Mouse (Mus musculus): Measurements from ENCODE around the gene 4930519P11Rik. TPM values are rescaled to one million over a fixed set of nuclear protein-coding genes. Genes with fewer than 3 reads are reported as not detected.

Gene 4930519P11Rik
- polyA plus RNA-seq, 1 experiment from 2014 or later, result not detected

- Histone ChIP-seq H3K9ac (no peak overlapping the region), H3K4me2 (replicated peaks) (no peak overlapping the region), H3K27me3 (replicated peaks) (no peaks in the 10 kb centered on the region), H3K4me3 (replicated peaks) (no peak overlapping the region), H3K36me3 (no peaks in the 10 kb centered on the region), H3K9me3 (no peaks in the 10 kb centered on the region), H3K27ac (no peak overlapping the region), H3K4me1 (replicated peaks) (no peaks in the 10 kb centered on the region)
- WGBS, result 80% methylated on average over 3 of the region's 3 CpGs
- ATAC-seq, result no peak
Measured at GRCm38 (mm10) chr2:154593025-154593424, 20.2 kb downstream of the 4930519P11Rik start.

GRCm38 (mm10) chr2:154591239-154591638, 22.0 kb downstream of the 4930519P11Rik start:
- H3K9ac ChIP-seq, result no peak overlapping the region
- no peak overlapping the region for H3K27ac ChIP-seq
- no peaks in the 10 kb centered on the region for H3K9me3 ChIP-seq
- H3K27me3 ChIP-seq (replicated peaks), result no peaks in the 10 kb centered on the region
- ATAC-seq, result no peak
- no peaks in the 10 kb centered on the region for H3K4me1 ChIP-seq (replicated peaks)
- H3K4me3 ChIP-seq (replicated peaks), result no peak overlapping the region
- H3K4me2 ChIP-seq (replicated peaks), result no peak overlapping the region
- 80% methylated on average over 3 of the region's 3 CpGs for WGBS
- peaks cover 7% of the 10 kb centered on the region for H3K36me3 ChIP-seq

- Histone ChIP-seq H3K4me2 (replicated peaks) (no peak overlapping the region), H3K9ac (no peak overlapping the region), H3K27ac (no peak overlapping the region), H3K4me3 (replicated peaks) (no peak overlapping the region), H3K27me3 (replicated peaks) (no peaks in the 10 kb centered on the region), H3K4me1 (replicated peaks) (no peaks in the 10 kb centered on the region), H3K9me3 (no peaks in the 10 kb centered on the region), H3K36me3 (peaks cover 7% of the 10 kb centered on the region)
- no peak for ATAC-seq
- 83% methylated on average over 4 of the region's 4 CpGs for WGBS
Measured at GRCm38 (mm10) chr2:154589051-154589450, 24.2 kb downstream of the 4930519P11Rik start.

DNA sequence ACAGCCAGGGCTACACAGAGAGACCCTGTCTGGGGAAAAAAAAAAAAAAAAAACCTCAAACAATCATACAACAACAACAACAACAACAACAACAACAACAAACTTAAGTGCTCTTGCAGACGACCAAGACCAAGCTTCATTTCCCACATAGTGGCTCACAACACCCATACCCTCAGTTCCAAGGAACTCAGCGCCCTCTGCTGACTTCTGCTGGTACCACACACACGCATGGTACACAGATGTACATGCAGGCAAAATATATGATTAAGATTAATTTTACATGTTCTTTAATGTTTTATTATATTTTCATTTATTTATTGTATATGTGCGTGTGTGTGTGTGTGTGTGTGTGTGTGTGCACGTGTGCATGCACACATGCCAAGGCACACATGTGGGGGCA, 26.8 kb downstream of the 4930519P11Rik start:
- no peak overlapping the region for H3K4me2 ChIP-seq (replicated peaks)
- H3K36me3 ChIP-seq, result peaks cover 7% of the 10 kb centered on the region
- no peaks in the 10 kb centered on the region for H3K27me3 ChIP-seq (replicated peaks)
- no peak for ATAC-seq
- H3K27ac ChIP-seq, result no peak overlapping the region
- H3K4me3 ChIP-seq (replicated peaks), result no peak overlapping the region
- WGBS, result 76% methylated on average over 5 of the region's 5 CpGs
- H3K9me3 ChIP-seq, result no peaks in the 10 kb centered on the region
- no peak overlapping the region for H3K9ac ChIP-seq
- H3K4me1 ChIP-seq (replicated peaks), result no peaks in the 10 kb centered on the region

- 71% methylated on average over 17 of the region's 17 CpGs for WGBS
- peaks cover 7% of the 10 kb centered on the region for H3K36me3 ChIP-seq
Measured at GRCm38 (mm10) chr2:154584931-154585601, 28.2 kb downstream of the 4930519P11Rik start.

GRCm38 (mm10) chr2:154583906-154584872, 29.0 kb downstream of the 4930519P11Rik start:
- Histone ChIP-seq H3K4me1 (replicated peaks) (no peaks in the 10 kb centered on the region), H3K36me3 (peaks cover 7% of the 10 kb centered on the region), H3K4me2 (replicated peaks) (no peak overlapping the region), H3K9me3 (no peaks in the 10 kb centered on the region), H3K4me3 (replicated peaks) (no peak overlapping the region), H3K9ac (no peak overlapping the region), H3K27ac (no peak overlapping the region), H3K27me3 (replicated peaks) (no peaks in the 10 kb centered on the region)
- ATAC-seq, result peak; percentile 59
- WGBS, result 58% methylated on average over 15 of the region's 15 CpGs

More at GRCm38 (mm10) chr2:154584931-154585601, 28.2 kb downstream of the 4930519P11Rik start:
- no peaks in the 10 kb centered on the region for H3K4me1 ChIP-seq (replicated peaks)
- H3K4me3 ChIP-seq (replicated peaks), result no peak overlapping the region
- H3K9me3 ChIP-seq, result no peaks in the 10 kb centered on the region
- no peaks in the 10 kb centered on the region for H3K27me3 ChIP-seq (replicated peaks)
- no peak overlapping the region for H3K27ac ChIP-seq
- ATAC-seq, result no peak
- H3K4me2 ChIP-seq (replicated peaks), result no peak overlapping the region
- no peak overlapping the region for H3K9ac ChIP-seq

DNA sequence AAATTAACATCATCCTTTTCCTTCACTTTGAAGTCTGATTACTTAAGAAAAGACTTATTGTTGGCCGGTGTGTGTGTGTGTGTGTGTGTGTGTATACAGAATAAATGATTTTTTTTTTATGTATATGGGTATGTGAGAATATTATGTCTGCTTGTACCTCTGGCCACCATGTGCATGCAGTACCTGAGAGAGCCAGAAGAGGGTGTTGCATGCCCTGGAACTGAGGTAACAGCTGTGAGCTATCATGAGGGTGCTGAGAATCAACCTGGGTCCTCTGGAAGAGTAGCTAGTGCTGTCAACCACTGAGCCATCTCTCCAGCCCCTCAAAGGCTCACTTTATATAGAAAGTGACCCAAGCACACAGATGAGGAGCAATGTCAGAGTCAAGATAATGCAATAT, 31.8 kb downstream of the 4930519P11Rik start:
- 92% methylated on average over 1 of the region's 1 CpGs for WGBS
- H3K4me2 ChIP-seq (replicated peaks), result no peak overlapping the region
- H3K27ac ChIP-seq, result no peak overlapping the region
- H3K9ac ChIP-seq, result no peak overlapping the region
- H3K27me3 ChIP-seq (replicated peaks), result no peaks in the 10 kb centered on the region
- no peaks in the 10 kb centered on the region for H3K4me1 ChIP-seq (replicated peaks)
- H3K4me3 ChIP-seq (replicated peaks), result no peak overlapping the region
- H3K36me3 ChIP-seq, result no peaks in the 10 kb centered on the region
- ATAC-seq, result no peak
- H3K9me3 ChIP-seq, result no peaks in the 10 kb centered on the region

DNA sequence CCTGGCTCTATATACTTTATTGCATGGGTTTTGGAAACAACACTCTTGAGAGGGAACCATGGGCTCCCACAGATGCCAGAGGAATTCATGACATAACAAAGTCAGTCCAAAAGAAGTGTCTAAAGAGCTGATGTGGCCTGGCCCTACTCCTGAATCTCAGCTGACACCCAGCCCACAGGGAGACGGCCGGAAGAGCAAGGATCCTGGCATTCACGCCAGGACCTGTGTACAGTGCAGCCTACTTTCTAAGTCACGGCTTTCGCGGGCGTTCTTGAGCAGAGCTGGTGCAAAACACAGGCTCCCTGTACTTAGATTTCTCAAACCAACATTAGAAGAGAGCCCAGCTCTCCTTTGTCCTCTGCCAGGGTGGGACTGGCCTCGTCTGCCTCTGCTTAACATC, 32.7 kb downstream of the 4930519P11Rik start:
- ATAC-seq, result no peak
- H3K4me1 ChIP-seq (replicated peaks), result no peaks in the 10 kb centered on the region
- H3K9ac ChIP-seq, result no peak overlapping the region
- no peaks in the 10 kb centered on the region for H3K36me3 ChIP-seq
- H3K9me3 ChIP-seq, result no peaks in the 10 kb centered on the region
- WGBS, result 66% methylated on average over 8 of the region's 8 CpGs
- H3K27me3 ChIP-seq (replicated peaks), result no peaks in the 10 kb centered on the region
- no peak overlapping the region for H3K4me2 ChIP-seq (replicated peaks)
- H3K27ac ChIP-seq, result no peak overlapping the region
- no peak overlapping the region for H3K4me3 ChIP-seq (replicated peaks)

DNA sequence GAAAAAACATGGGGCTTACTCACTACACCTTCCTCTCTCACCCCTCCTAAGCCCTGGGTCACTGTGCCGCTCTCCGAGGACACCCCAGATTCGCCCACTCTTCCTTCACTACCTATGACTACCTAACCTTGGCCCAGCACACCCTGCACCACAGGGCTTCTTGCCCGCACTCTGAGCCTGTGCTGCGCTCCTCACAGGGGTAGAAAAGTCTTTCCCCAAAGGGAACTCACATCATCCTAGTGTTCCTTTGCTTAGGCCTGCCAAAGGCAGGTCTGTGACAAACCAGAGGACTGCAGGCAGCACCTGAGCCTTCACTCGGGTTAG, 35.5 kb downstream of the 4930519P11Rik start:
- ATAC-seq, result no peak
- 94% methylated on average over 6 of the region's 6 CpGs for WGBS
- no peak overlapping the region for H3K9ac ChIP-seq

DNA sequence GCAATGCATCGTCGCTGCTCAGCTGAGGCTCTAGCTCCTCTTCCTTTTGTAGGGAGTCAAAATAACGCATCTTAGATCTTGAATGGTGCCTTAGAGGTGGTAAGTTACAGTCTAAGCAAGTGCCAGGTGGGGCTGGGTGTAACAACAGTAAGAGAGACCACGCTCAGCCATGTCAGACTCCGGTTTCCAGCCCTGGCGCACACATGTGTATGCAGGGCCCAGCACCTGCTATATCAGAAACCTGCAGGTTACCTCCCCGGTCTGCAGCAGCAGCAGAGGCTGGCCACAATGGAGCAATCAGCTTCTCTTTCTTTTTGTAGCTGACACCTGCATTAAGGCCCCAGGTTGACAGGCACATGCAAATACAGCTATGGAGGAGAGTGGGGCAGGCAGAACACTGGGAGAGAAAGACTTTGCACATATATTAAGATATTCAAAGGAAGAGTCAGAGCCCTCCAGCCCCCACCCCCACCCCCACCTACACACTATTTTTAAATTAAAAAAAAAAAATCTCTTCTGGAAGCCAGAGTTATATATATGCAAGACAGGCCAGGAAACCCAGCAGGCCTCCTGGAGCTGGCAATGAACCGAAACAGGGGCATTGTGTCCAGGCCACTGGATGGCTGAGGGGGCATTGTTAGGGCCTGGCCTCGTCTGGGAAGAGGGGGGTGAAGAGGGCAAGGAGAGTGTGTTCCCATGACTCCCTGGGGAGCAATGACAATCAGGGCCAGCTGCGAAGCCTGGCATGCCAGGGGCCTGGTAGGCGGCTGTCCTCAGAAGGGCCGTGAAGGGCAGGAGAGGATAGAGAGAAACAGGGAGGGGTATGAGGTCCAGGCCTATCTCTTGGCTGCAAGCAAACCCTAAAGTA, 36.1 kb downstream of the 4930519P11Rik start:
- Histone ChIP-seq H3K27me3 (replicated peaks) (no peaks in the 10 kb centered on the region), H3K36me3 (no peaks in the 10 kb centered on the region), H3K4me1 (replicated peaks) (no peaks in the 10 kb centered on the region), H3K4me3 (replicated peaks) (no peak overlapping the region), H3K9me3 (no peaks in the 10 kb centered on the region), H3K4me2 (replicated peaks) (no peak overlapping the region), H3K9ac (no peak overlapping the region), H3K27ac (no peak overlapping the region)
- 59% methylated on average over 12 of the region's 12 CpGs for WGBS
- no peak for ATAC-seq

More for the DNA sequence above, 35.5 kb downstream of the 4930519P11Rik start:
- Histone ChIP-seq H3K4me1 (replicated peaks) (no peaks in the 10 kb centered on the region), H3K9me3 (no peaks in the 10 kb centered on the region), H3K4me2 (replicated peaks) (no peak overlapping the region), H3K36me3 (no peaks in the 10 kb centered on the region), H3K4me3 (replicated peaks) (no peak overlapping the region), H3K27ac (no peak overlapping the region), H3K27me3 (replicated peaks) (no peaks in the 10 kb centered on the region)

- ATAC-seq, result no peak
Measured at GRCm38 (mm10) chr2:154574271-154574670, 39.0 kb downstream of the 4930519P11Rik start.

GRCm38 (mm10) chr2:154572996-154573395, 40.2 kb downstream of the 4930519P11Rik start:
- Histone ChIP-seq H3K36me3 (no peaks in the 10 kb centered on the region), H3K4me3 (replicated peaks) (no peak overlapping the region), H3K9ac (no peak overlapping the region), H3K4me1 (replicated peaks) (peaks cover 18% of the 10 kb centered on the region), H3K27me3 (replicated peaks) (no peaks in the 10 kb centered on the region), H3K4me2 (replicated peaks) (no peak overlapping the region), H3K9me3 (no peaks in the 10 kb centered on the region), H3K27ac (no peak overlapping the region)
- no peak for ATAC-seq
- 74% methylated on average over 3 of the region's 3 CpGs for WGBS

More at GRCm38 (mm10) chr2:154574271-154574670, 39.0 kb downstream of the 4930519P11Rik start:
- H3K4me3 ChIP-seq (replicated peaks), result no peak overlapping the region
- H3K9ac ChIP-seq, result no peak overlapping the region
- H3K4me2 ChIP-seq (replicated peaks), result no peak overlapping the region
- no peaks in the 10 kb centered on the region for H3K9me3 ChIP-seq
- H3K4me1 ChIP-seq (replicated peaks), result peaks cover 9% of the 10 kb centered on the region
- H3K36me3 ChIP-seq, result no peaks in the 10 kb centered on the region
- no peaks in the 10 kb centered on the region for H3K27me3 ChIP-seq (replicated peaks)
- H3K27ac ChIP-seq, result no peak overlapping the region
- WGBS, result 73% methylated on average over 7 of the region's 7 CpGs

All from intestine, embryonic 15.5 days (tissue).